Mouse (Mus musculus): ENCODE results near the gene Actr1b.

- TF ChIP-seq CTCF (IDR thresholded peaks at IDR 0.05; ENCODE audit: extremely low read depth, insufficient read depth, insufficient read length, insufficient replicate concordance) (no peak), POLR2A (IDR thresholded peaks at IDR 0.05; ENCODE audit: low read depth, low read length) (no peak)
Observed at GRCm38 (mm10) chr1:36708626-36709025, 5.6 kb downstream of the Actr1b start.
